Mouse (Mus musculus): ENCODE measurements around the gene Slc2a4. TPM values are rescaled to one million over a fixed set of nuclear protein-coding genes. Genes with fewer than 3 reads are reported as not detected.

Gene Slc2a4
- polyA plus RNA-seq, 1 experiment from 2014 or later: 3.1 TPM

DNA sequence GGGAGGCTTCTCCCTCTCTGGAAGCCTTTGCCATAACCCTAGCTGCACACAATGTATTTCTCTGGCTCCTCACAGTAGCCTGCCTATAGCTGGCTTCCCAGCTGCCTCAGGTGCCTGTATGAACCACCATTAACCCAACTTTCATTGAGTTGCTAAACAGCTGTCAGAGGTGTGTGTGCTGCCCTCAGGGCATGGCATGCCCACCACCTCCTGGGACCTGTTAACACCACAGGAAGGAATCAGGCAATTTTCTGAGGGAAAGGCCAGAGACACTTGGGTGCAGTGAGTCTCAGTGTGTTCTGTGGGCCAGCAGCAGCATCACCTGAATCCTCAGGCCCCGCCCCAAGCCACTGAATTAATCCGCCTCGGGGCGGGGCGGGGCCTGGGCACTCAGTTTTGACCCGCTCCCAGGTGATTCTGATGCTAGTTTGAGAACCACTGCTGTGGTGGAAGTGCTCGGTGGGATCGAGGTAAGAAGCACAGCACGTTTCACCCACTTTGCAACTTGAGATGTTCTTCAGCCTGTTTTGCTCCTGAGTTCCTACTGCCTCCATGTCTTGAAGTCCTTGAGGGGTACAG lies 9.5 kb downstream of the Slc2a4 start:
- Histone ChIP-seq H3K9ac (ENCODE audit: low read depth, low read length) (no peak overlapping the region), H3K4me3 (ENCODE audit: low read depth, low read length) (no peak overlapping the region), H3K27ac (ENCODE audit: low read length) (no peak overlapping the region), H3K9me3 (replicated peaks; ENCODE audit: control insufficient read depth, low read length, poor library complexity, severe bottlenecking) (no peaks in the 10 kb centered on the region), H3K4me1 (ENCODE audit: control insufficient read depth, insufficient read depth, low read length) (peaks cover 4% of the 10 kb centered on the region; the same call in 1 of the 2 replicates), H3K36me3 (ENCODE audit: control insufficient read depth, insufficient read depth, low read length) (no peaks in the 10 kb centered on the region), H3K4me2 (ENCODE audit: low read length) (no peak overlapping the region), H3K27me3 (ENCODE audit: control insufficient read depth, insufficient read depth, low read depth, low read length) (peaks cover 19% of the 10 kb centered on the region)
- WGBS: 36% methylated on average over 9 of the region's 9 CpGs
- no peak for ATAC-seq

GRCm38 (mm10) chr11:69937834-69938233 lies 10.2 kb downstream of the Slc2a4 start:
- no peaks in the 10 kb centered on the region for H3K36me3 ChIP-seq (ENCODE audit: control insufficient read depth, insufficient read depth, low read length)
- ATAC-seq: no peak

DNA sequence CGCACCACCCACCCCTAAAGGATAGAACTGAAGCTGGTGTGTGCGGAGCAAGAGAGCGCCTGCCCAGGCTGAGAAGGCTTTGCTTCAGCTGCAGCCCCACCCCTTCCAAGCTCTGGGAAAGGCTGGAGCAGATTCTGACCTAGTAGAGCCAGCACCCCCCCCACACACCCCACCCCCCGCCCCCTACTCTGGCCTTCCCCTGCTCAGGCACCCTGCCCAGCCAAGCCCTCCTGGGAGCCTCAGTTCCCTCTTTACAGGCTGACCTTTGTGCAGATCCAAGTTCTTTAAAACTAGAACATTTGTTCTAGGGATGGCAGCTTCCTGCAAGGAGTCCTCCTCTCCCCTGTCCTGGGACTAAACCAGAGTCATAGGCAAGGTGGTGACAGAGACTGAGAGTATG lies 10.6 kb downstream of the Slc2a4 start:
- 29% methylated on average over 4 of the region's 4 CpGs for WGBS
- Histone ChIP-seq H3K4me3 (ENCODE audit: low read depth, low read length) (no peak overlapping the region), H3K9me3 (replicated peaks; ENCODE audit: control insufficient read depth, low read length, poor library complexity, severe bottlenecking) (no peaks in the 10 kb centered on the region), H3K27ac (ENCODE audit: low read length) (no peak overlapping the region), H3K27me3 (ENCODE audit: control insufficient read depth, insufficient read depth, low read depth, low read length) (peaks cover 19% of the 10 kb centered on the region), H3K36me3 (ENCODE audit: control insufficient read depth, insufficient read depth, low read length) (no peaks in the 10 kb centered on the region), H3K4me2 (ENCODE audit: low read length) (no peak overlapping the region), H3K4me1 (ENCODE audit: control insufficient read depth, insufficient read depth, low read length) (peaks cover 4% of the 10 kb centered on the region; the same call in 1 of the 2 replicates), H3K9ac (ENCODE audit: low read depth, low read length) (no peak overlapping the region)
- ATAC-seq: no peak

More at GRCm38 (mm10) chr11:69937834-69938233, 10.2 kb downstream of the Slc2a4 start:
- no peak overlapping the region for H3K4me3 ChIP-seq (ENCODE audit: low read depth, low read length)
- H3K27me3 ChIP-seq (ENCODE audit: control insufficient read depth, insufficient read depth, low read depth, low read length): peaks cover 19% of the 10 kb centered on the region
- H3K4me1 ChIP-seq (ENCODE audit: control insufficient read depth, insufficient read depth, low read length): peaks cover 4% of the 10 kb centered on the region; the same call in 1 of the 2 replicates
- no peaks in the 10 kb centered on the region for H3K9me3 ChIP-seq (replicated peaks; ENCODE audit: control insufficient read depth, low read length, poor library complexity, severe bottlenecking)
- no peak overlapping the region for H3K9ac ChIP-seq (ENCODE audit: low read depth, low read length)
- WGBS: 69% methylated on average over 5 of the region's 5 CpGs
- H3K4me2 ChIP-seq (ENCODE audit: low read length): no peak overlapping the region
- no peak overlapping the region for H3K27ac ChIP-seq (ENCODE audit: low read length)

DNA sequence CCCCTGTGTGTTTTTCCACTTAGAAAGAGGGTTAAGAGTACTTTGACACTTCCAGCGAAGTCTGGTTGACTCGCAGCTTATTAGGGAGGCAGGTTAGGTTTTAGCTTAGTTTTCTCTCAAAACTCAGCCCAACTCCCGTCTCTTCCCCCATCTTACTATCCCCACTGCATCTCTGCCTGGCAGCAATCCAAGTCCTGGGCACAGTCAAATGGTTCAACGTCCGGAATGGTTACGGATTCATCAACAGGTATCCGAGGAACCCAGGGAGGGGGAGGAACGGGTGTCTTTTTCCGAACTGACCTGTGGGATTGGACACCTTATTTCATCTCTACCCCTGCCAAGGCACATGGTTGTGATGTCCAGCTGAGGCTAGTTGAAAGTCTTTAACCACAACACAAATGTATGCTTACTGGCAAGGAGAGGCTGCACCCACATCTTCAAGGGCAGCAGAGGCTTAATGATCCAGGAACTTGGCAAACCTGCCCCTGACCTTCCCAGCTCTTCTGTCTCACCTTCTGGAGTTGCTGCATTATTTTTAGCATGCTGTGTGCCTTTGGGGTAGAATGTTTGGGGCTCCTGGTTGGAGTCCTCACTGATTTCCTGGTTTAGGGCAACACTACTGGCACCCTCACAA lies 11.2 kb downstream of the Slc2a4 start:
- Histone ChIP-seq H3K27ac (ENCODE audit: low read length) (no peak overlapping the region), H3K4me2 (ENCODE audit: low read length) (peak overlapping the region; percentile 97), H3K4me1 (ENCODE audit: control insufficient read depth, insufficient read depth, low read length) (peaks cover 4% of the 10 kb centered on the region; the same call in 1 of the 2 replicates), H3K36me3 (ENCODE audit: control insufficient read depth, insufficient read depth, low read length) (no peaks in the 10 kb centered on the region), H3K4me3 (ENCODE audit: low read depth, low read length) (no peak overlapping the region), H3K9me3 (replicated peaks; ENCODE audit: control insufficient read depth, low read length, poor library complexity, severe bottlenecking) (no peaks in the 10 kb centered on the region), H3K9ac (ENCODE audit: low read depth, low read length) (no peak overlapping the region), H3K27me3 (ENCODE audit: control insufficient read depth, insufficient read depth, low read depth, low read length) (peaks cover 19% of the 10 kb centered on the region)
- ATAC-seq: no peak
- 42% methylated on average over 9 of the region's 9 CpGs for WGBS

- Histone ChIP-seq H3K4me2 (ENCODE audit: low read length) (peak overlapping the region; percentile 97), H3K9ac (ENCODE audit: low read depth, low read length) (peak overlapping the region; percentile 68), H3K27me3 (ENCODE audit: control insufficient read depth, insufficient read depth, low read depth, low read length) (peaks cover 19% of the 10 kb centered on the region), H3K27ac (ENCODE audit: low read length) (no peak overlapping the region), H3K4me1 (ENCODE audit: control insufficient read depth, insufficient read depth, low read length) (peaks cover 4% of the 10 kb centered on the region; the same call in 1 of the 2 replicates), H3K9me3 (replicated peaks; ENCODE audit: control insufficient read depth, low read length, poor library complexity, severe bottlenecking) (no peaks in the 10 kb centered on the region), H3K36me3 (ENCODE audit: control insufficient read depth, insufficient read depth, low read length) (no peaks in the 10 kb centered on the region), H3K4me3 (ENCODE audit: low read depth, low read length) (peak overlapping the region; percentile 66)
- 1% methylated on average over 28 of the region's 30 CpGs for WGBS
- ATAC-seq: no peak; the same call in 1 of the 2 replicates
These were observed 11.8 kb downstream of the Slc2a4 start for GRCm38 (mm10) chr11:69936156-69936555.

DNA sequence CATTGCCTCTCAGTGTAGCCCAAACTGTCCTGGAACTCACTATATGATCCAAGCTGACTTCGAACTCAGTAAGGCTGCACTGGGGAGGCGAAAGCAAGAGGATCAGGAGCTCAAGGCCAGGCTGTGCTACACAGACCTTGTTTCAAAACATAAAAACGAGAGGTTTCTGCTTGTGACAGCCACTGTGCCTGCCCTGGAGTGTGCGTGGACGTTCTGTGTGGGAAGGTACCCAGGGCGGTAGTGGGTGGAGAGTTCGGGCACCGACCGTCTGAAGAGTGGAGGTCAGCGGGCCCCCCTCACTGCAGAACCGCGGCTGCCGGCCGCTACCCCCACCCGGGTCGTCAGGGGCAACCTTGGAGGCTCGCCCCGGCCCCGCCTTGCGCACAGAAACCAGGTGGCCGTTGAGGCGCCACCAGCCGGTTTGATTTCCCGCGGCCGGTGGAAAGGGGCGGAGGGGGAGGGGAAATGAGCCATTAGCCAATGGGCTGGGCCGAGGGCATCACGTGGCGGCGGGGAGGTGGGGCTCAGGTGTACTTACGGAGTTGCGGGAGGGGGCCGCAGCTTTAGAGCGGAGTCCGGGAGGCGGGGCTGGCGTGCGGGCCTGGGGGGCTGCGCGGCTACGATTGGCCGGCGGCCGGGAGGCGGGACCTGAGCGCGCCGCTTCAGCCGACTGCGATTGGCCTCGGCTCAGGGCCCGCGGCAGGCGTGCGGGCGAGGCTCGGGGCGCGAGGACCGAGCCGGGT lies 12.7 kb downstream of the Slc2a4 start, which contains the start of gene Ybx2:
Gene Ybx2 (plus strand): TSS at position 660 of the 743 bp plus-strand sequence.
- Histone ChIP-seq H3K27me3 (ENCODE audit: control insufficient read depth, insufficient read depth, low read depth, low read length) (peaks cover 19% of the 10 kb centered on the region), H3K4me1 (ENCODE audit: control insufficient read depth, insufficient read depth, low read length) (peaks cover 4% of the 10 kb centered on the region; the same call in 1 of the 2 replicates), H3K4me3 (ENCODE audit: low read depth, low read length) (peak within 1 kb of the TSS; percentile 66), H3K9ac (ENCODE audit: low read depth, low read length) (peak within 1 kb of the TSS; percentile 68), H3K4me2 (ENCODE audit: low read length) (peak within 1 kb of the TSS; percentile 97), H3K9me3 (replicated peaks; ENCODE audit: control insufficient read depth, low read length, poor library complexity, severe bottlenecking) (no peaks in the 10 kb centered on the region), H3K27ac (ENCODE audit: low read length) (no peak within 1 kb of the TSS), H3K36me3 (ENCODE audit: control insufficient read depth, insufficient read depth, low read length) (no peaks in the 10 kb centered on the region)
- 1% methylated on average over 33 of the region's 62 CpGs for WGBS
- ATAC-seq: peak; percentile 93

GRCm38 (mm10) chr11:69934681-69935080 lies 13.3 kb downstream of the Slc2a4 start:
- Histone ChIP-seq H3K4me2 (ENCODE audit: low read length) (peak overlapping the region; percentile 25; the same call in 1 of the 2 replicates), H3K27me3 (ENCODE audit: control insufficient read depth, insufficient read depth, low read depth, low read length) (peaks cover 19% of the 10 kb centered on the region), H3K4me3 (ENCODE audit: low read depth, low read length) (no peak overlapping the region), H3K36me3 (ENCODE audit: control insufficient read depth, insufficient read depth, low read length) (no peaks in the 10 kb centered on the region), H3K9me3 (replicated peaks; ENCODE audit: control insufficient read depth, low read length, poor library complexity, severe bottlenecking) (no peaks in the 10 kb centered on the region), H3K27ac (ENCODE audit: low read length) (no peak overlapping the region), H3K9ac (ENCODE audit: low read depth, low read length) (no peak overlapping the region), H3K4me1 (ENCODE audit: control insufficient read depth, insufficient read depth, low read length) (peaks cover 4% of the 10 kb centered on the region; the same call in 1 of the 2 replicates)
- ATAC-seq: no peak
- 23% methylated on average over 6 of the region's 6 CpGs for WGBS

- no peaks in the 10 kb centered on the region for H3K9me3 ChIP-seq (replicated peaks; ENCODE audit: control insufficient read depth, low read length, poor library complexity, severe bottlenecking)
- WGBS: under 1% methylated on average over 18 of the region's 18 CpGs
- H3K27ac ChIP-seq (ENCODE audit: low read length): no peak overlapping the region
- H3K9ac ChIP-seq (ENCODE audit: low read depth, low read length): no peak overlapping the region
- 0 out of 2 replicates have a peak, but pooled peaks have one; percentile 30 for ATAC-seq
- H3K4me1 ChIP-seq (ENCODE audit: control insufficient read depth, insufficient read depth, low read length): peaks cover 4% of the 10 kb centered on the region; the same call in 1 of the 2 replicates
- H3K4me2 ChIP-seq (ENCODE audit: low read length): peak overlapping the region; percentile 25
- 0 out of 2 replicates have a peak overlapping the region, but pooled peaks have one; percentile 1 for H3K4me3 ChIP-seq (ENCODE audit: low read depth, low read length)
- H3K27me3 ChIP-seq (ENCODE audit: control insufficient read depth, insufficient read depth, low read depth, low read length): peaks cover 19% of the 10 kb centered on the region
- no peaks in the 10 kb centered on the region for H3K36me3 ChIP-seq (ENCODE audit: control insufficient read depth, insufficient read depth, low read length)
These were observed 13.8 kb downstream of the Slc2a4 start for GRCm38 (mm10) chr11:69934169-69934568.
